Mouse (Mus musculus) myocyte (in vitro differentiated cells): ENCODE measurements at regions not wholly inside any gene's neighbourhood (a gene's known extent, or its start where the extent isn't known, plus 50 kb on each side); places are given as distances from the start of the nearest gene placed in this dataset.

Source experiments
- H3K27me3 ChIP-seq: one replicate; pipeline ENCODE4 v1.6.1; 2011; ENCODE audit not compliant: control insufficient read depth, insufficient read depth, insufficient read length
- H3K36me3 ChIP-seq: one replicate; pipeline ENCODE4 v1.6.1; 2011; ENCODE audit not compliant: control insufficient read depth, insufficient read depth
- H3K4me2 ChIP-seq: one replicate; pipeline ENCODE4 v1.6.1; 2011; ENCODE audit warnings: low read depth, control low read depth
- H3K4me3 ChIP-seq: one replicate; pipeline ENCODE4 v1.5.1; 2011; ENCODE audit warnings: mild to moderate bottlenecking, control low read depth, moderate library complexity
- H3K79me2 ChIP-seq: one replicate; pipeline ENCODE4 v1.6.1; 2011; ENCODE audit not compliant: control insufficient read depth, insufficient read depth
- H3ac ChIP-seq: one replicate; pipeline ENCODE4 v1.6.1; 2011; ENCODE audit not compliant: control insufficient read depth, insufficient read length
- CEBPB ChIP-seq: IDR thresholded peaks from 2 replicates; pipeline ENCODE4 v1.6.1; 2011; ENCODE audit warnings: mild to moderate bottlenecking, moderate library complexity; ENCODE audit not compliant: poor library complexity, insufficient read depth, severe bottlenecking
- E2F4 ChIP-seq: IDR thresholded peaks from one replicate; pipeline ENCODE4 v1.6.1; 2011; ENCODE audit warnings: mild to moderate bottlenecking, control low read depth, moderate library complexity; ENCODE audit not compliant: insufficient read depth
- MAX ChIP-seq: IDR thresholded peaks from one replicate; pipeline ENCODE4 v1.6.1; 2011; ENCODE audit warnings: low read depth, mild to moderate bottlenecking, control low read depth
- MYOD1 ChIP-seq, 3 experiments: IDR thresholded peaks; one replicate each; pipeline ENCODE4 v1.6.1; 2011; ENCODE audit warnings: control low read depth in 2 of 3, low read depth in 2 of 3, mild to moderate bottlenecking in 2 of 3, moderate library complexity in 1 of 3; ENCODE audit not compliant: insufficient read length in 2 of 3, control insufficient read depth in 1 of 3
- MYOG ChIP-seq, 3 experiments: IDR thresholded peaks; one replicate each; pipeline ENCODE4 v1.6.1; 2011; ENCODE audit warnings: control low read depth in 2 of 3, low read depth in 2 of 3, mild to moderate bottlenecking in 2 of 3; ENCODE audit not compliant: insufficient read length in 2 of 3, control insufficient read depth in 1 of 3, insufficient read depth in 1 of 3
- POLR2A ChIP-seq: IDR thresholded peaks from one replicate; pipeline ENCODE4 v1.6.1; 2011; ENCODE audit warnings: low read depth, mild to moderate bottlenecking, control low read depth, moderate library complexity; ENCODE audit not compliant: insufficient read length
- POLR2AphosphoS2 ChIP-seq: IDR thresholded peaks from one replicate; pipeline ENCODE4 v1.6.1; 2011; ENCODE audit warnings: low read depth, control low read depth; ENCODE audit not compliant: insufficient read length
- REST ChIP-seq: IDR thresholded peaks from one replicate; pipeline ENCODE4 v1.6.1; 2011; ENCODE audit warnings: mild to moderate bottlenecking, control low read depth, moderate library complexity; ENCODE audit not compliant: insufficient read depth, insufficient read length
- SRF ChIP-seq: IDR thresholded peaks from one replicate; pipeline ENCODE4 v1.6.1; 2011; ENCODE audit warnings: low read depth; ENCODE audit not compliant: control insufficient read depth, insufficient read length
- TCF12 ChIP-seq: IDR thresholded peaks from one replicate; pipeline ENCODE4 v1.6.1; 2011; ENCODE audit warnings: mild to moderate bottlenecking, control low read depth; ENCODE audit not compliant: poor library complexity, insufficient read depth, severe bottlenecking
- TCF3 ChIP-seq: IDR thresholded peaks from one replicate; pipeline ENCODE4 v1.6.1; 2011; ENCODE audit warnings: low read depth, control low read depth; ENCODE audit not compliant: insufficient read length
- USF1 ChIP-seq: IDR thresholded peaks from one replicate; pipeline ENCODE4 v1.6.1; 2011; ENCODE audit warnings: low read depth, mild to moderate bottlenecking, control low read depth, moderate library complexity

DNA sequence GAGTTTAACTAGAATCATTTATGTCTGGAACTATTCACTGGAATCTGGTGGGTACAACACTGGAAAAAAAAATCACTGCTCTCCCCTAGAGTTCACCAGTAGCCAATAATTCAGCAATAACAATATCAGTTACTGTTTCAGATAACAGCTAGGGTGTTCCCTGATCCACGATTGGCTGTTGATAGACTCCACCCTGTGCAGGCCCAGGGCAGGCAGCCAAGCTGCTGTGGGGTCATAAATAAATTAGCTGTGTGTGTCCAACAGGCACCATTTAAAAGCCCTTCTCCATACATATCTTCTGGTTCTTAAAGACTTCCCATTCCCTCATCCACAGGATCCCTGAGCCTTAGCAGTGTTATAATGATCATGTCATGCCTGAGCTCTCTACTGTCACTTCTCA lies 83.4 kb upstream of the Tas2r134 start:
- H3K36me3 ChIP-seq: no peaks in the 10 kb centered on the region
- H3K27me3 ChIP-seq: no peaks in the 10 kb centered on the region
- TF ChIP-seq SRF: no peak
- no peak for TF ChIP-seq USF1
- no peak for TF ChIP-seq MYOG (IDR thresholded peaks at IDR 0.05; ENCODE audit: control insufficient read depth in 1 of 3, insufficient read depth in 1 of 3, insufficient read length in 2 of 3, low read depth in 2 of 3)
- TF ChIP-seq TCF12: no peak
- TF ChIP-seq E2F4: no peak
- no peak for TF ChIP-seq CEBPB
- TF ChIP-seq REST: no peak
- no peak for TF ChIP-seq POLR2AphosphoS2
- no peak for TF ChIP-seq MYOD1 (IDR thresholded peaks at IDR 0.05; ENCODE audit: control insufficient read depth in 1 of 3, insufficient read length in 2 of 3, low read depth in 2 of 3)
- no peak for TF ChIP-seq POLR2A
- no peak for TF ChIP-seq MAX
- no peak for TF ChIP-seq TCF3
- H3K79me2 ChIP-seq: no peaks in the 10 kb centered on the region
- H3K4me2 ChIP-seq: no peak overlapping the region
- no peak overlapping the region for H3ac ChIP-seq
- H3K4me3 ChIP-seq: no peak overlapping the region

DNA sequence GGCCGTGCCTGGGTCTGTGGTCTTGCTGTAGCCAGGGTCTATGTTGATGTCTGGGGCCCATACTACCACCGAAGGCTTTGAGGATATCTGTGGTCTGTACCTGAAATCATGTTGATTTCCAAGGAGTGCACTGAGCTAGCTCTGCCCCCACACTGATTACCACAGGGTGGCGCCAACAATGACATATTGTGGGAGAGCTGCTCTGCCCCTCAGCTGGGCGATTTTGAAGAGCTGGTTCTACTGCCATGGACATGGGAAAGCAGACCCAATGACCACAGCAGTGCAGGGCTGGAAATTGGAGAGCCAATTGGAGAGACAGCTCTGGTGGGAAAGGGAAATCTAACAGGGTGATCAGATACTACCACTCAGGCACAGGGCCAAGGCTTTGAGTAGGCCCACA lies 85.0 kb upstream of the Tas2r134 start:
- Histone ChIP-seq H3K4me2 (no peak overlapping the region), H3ac (no peak overlapping the region), H3K4me3 (no peak overlapping the region), H3K27me3 (no peaks in the 10 kb centered on the region), H3K36me3 (no peaks in the 10 kb centered on the region), H3K79me2 (no peaks in the 10 kb centered on the region)
- TF ChIP-seq MAX: no peak
- TF ChIP-seq POLR2A: no peak
- no peak for TF ChIP-seq TCF3
- TF ChIP-seq MYOG (IDR thresholded peaks at IDR 0.05; ENCODE audit: control insufficient read depth in 1 of 3, insufficient read depth in 1 of 3, insufficient read length in 2 of 3, low read depth in 2 of 3): no peak
- no peak for TF ChIP-seq TCF12
- no peak for TF ChIP-seq POLR2AphosphoS2
- no peak for TF ChIP-seq E2F4
- TF ChIP-seq USF1: no peak
- TF ChIP-seq SRF: no peak
- TF ChIP-seq MYOD1 (IDR thresholded peaks at IDR 0.05; ENCODE audit: control insufficient read depth in 1 of 3, insufficient read length in 2 of 3, low read depth in 2 of 3): no peak
- no peak for TF ChIP-seq CEBPB
- TF ChIP-seq REST: no peak

DNA sequence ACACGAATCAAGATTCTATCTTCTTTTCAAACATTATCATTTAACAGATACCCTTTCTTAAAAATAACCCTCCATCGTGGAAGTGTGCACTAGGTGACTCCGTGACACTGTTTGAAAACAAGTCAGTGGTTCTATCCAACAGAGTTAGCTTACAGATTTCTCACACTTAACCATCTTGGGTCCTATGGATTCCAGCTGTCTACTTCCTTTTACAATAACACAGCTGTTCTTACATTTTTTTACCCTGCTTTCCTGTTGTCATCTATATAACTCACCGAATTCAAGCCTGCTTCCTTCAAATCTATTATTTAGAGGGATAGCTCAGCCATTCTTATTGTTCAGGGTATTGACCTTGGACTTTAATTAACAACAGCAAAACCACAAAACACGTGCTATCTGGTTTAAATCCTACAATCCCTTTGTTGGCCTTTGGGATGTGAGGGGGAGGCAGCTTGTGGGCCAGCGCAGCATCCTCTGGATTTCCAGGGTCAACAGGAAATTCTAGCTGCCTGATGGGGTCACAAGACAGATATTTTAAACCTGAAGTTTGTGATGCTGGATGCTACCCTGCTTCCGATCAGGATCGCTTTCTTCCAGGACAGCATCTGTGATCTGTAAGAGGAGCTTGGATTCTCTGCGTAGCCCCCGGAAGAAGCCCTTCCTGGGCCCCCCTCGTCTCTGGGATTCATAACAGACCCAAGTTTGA lies 94.4 kb upstream of the Tas2r134 start:
- Histone ChIP-seq H3K4me3 (no peak overlapping the region), H3K4me2 (no peak overlapping the region), H3ac (no peak overlapping the region), H3K79me2 (no peaks in the 10 kb centered on the region), H3K36me3 (no peaks in the 10 kb centered on the region), H3K27me3 (no peaks in the 10 kb centered on the region)
- TF ChIP-seq POLR2AphosphoS2: no peak
- TF ChIP-seq REST: no peak
- no peak for TF ChIP-seq MAX
- no peak for TF ChIP-seq POLR2A
- no peak for TF ChIP-seq CEBPB
- TF ChIP-seq MYOD1 (IDR thresholded peaks at IDR 0.05; ENCODE audit: control insufficient read depth in 1 of 3, insufficient read length in 2 of 3, low read depth in 2 of 3): no peak
- TF ChIP-seq USF1: no peak
- no peak for TF ChIP-seq TCF3

DNA sequence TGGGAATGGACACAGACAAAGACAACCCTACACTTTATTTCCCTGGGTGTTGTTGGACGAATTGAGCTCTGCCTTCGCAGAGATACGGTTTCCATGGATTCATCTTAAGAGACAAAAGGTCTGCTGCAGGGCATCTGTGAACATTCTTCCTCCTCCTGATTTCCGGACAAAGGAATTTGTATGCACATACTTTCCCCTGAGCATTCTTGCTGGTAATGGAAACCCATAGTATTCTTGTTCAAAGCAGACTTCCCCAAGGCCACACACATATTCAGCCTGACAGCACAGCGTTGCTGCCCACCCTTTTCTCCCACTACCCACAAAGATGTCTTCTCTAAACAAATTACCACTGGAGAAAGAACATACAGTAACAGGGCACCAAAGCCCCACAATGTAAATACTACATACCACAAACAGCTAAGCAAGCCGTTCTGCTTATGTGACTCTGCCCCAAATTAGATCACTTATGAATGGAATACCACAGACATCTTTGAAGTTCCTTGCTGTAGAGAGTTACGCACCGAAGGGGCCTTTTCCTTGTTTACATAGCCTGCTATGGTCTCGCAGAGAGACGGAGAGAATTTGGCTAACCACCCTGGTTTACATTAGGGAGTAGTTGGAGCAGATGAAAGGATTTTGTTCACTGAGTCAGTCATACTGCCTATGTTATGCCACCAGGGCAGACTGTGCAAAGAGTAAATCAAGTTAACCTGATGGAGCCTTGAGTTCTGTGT lies 96.0 kb upstream of the Tas2r134 start:
- Histone ChIP-seq H3ac (no peak overlapping the region), H3K79me2 (no peaks in the 10 kb centered on the region), H3K36me3 (no peaks in the 10 kb centered on the region), H3K4me3 (no peak overlapping the region), H3K27me3 (no peaks in the 10 kb centered on the region), H3K4me2 (no peak overlapping the region)
- no peak for TF ChIP-seq TCF12
- no peak for TF ChIP-seq E2F4
- TF ChIP-seq TCF3: no peak
- no peak for TF ChIP-seq POLR2A
- TF ChIP-seq MYOD1 (IDR thresholded peaks at IDR 0.05; ENCODE audit: control insufficient read depth in 1 of 3, insufficient read length in 2 of 3, low read depth in 2 of 3): no peak
- no peak for TF ChIP-seq POLR2AphosphoS2
- TF ChIP-seq MYOG (IDR thresholded peaks at IDR 0.05; ENCODE audit: control insufficient read depth in 1 of 3, insufficient read depth in 1 of 3, insufficient read length in 2 of 3, low read depth in 2 of 3): no peak
- no peak for TF ChIP-seq USF1
- no peak for TF ChIP-seq CEBPB
- no peak for TF ChIP-seq SRF
- no peak for TF ChIP-seq REST
- no peak for TF ChIP-seq MAX
